Mouse (Mus musculus): ENCODE results near the gene Bcar1.

- TF ChIP-seq POLR2A (IDR thresholded peaks at IDR 0.05; ENCODE audit: borderline replicate concordance, control insufficient read depth, low read depth, low read length) = no peak
- no peak for TF ChIP-seq CTCF (IDR thresholded peaks at IDR 0.05; ENCODE audit: control insufficient read depth, insufficient read depth, low read length)
Observed at GRCm38 (mm10) chr8:111772083-111772482, 28.5 kb upstream of the Bcar1 start.
